Mouse (Mus musculus) monocyte, adult 2 months (primary cell): ENCODE data around the gene Naa11.

Experiments used
- DNase-seq, 2 experiments: peaks; one replicate each; pipeline ENCODE4 v3.0.0; 2022; ENCODE audit warnings: low spot score in 2 of 2, low read depth in 1 of 2

Naa11 gene

DNA sequence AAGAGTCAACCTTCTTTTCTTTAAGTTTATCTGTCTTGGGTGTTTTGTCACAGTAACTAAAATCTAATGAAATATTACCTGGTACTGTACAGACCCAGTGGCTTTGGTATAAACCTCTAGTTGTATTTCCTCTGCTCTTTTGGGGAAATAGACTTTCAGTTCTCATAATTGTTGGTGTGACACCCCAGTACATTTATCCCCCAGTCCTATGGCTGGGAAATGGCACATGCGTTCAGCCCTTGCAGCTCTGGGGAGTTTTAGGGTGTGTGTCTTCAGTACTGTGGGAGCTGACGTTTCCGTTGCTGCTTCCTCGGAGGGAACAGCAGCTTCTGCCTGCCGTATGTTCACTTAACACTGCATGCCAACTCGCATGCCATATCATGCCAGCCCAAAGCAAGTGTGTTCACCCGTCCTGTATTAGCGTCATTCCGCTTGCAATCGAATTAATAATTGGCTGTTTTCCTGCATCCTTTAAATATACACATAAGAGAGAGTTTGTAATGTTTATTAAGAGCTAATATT lies 46.4 kb downstream of the Naa11 start:
- no peak for DNase-seq

DNA sequence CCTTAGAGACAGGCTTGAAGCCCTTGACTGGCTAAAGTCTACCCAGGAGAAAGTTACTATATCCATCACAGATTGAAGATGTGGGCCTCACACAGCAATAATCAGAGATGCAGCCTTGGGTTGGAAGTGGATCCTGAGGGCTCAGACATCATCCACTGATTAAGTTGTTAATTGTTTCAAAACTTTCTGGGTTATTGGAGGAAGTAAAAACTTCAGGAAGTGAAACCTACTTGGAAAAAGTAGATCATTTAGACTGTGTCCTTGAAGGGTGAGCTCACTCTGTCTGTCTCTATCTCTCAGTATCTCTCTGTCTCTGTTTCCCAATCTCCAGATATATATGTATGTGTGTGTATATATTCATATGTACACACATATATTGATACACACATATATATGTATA lies 47.0 kb downstream of the Naa11 start:
- no peak for DNase-seq

DNA sequence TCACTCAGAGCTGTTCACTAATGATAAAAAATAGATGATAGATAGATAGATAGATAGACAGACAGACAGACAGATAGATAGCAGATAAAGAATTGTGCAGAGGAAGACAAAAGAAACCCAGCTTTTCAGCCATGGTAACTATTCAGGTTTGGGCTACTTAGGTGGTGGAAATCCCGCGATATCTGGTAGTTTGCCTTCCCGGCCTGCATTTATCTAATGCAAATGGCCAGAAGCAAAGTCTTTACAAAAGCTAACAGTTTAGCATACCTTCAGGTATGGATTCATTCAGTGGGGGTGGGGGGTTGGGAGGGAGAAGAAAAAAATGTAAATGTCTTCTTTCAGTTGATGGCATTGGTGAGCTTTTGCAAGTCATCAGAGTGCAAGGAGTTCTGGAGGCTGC lies 48.0 kb downstream of the Naa11 start:
- no peak for DNase-seq

DNA sequence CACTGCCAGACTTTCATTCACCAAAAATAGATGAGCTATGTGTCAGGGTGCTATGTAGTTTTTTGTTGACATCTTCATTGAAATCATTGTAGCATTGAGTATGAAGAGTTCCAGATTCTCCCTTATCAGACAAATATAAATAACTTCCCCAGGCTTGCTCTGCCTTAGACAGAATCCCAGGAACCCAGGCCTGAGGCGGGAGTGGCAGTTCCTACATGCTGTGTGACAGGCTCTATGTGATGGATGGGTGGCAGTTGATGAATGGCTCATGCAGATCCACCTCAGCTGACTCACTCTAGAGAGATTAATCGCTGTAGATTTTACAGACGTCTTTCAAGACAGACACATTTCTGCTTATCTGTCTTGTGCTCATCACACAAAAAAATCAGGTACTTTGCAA lies 57.4 kb downstream of the Naa11 start:
- no peak for DNase-seq
